Mouse (Mus musculus): Measurements from ENCODE around the gene Ryr1. TPM values are rescaled to one million over a fixed set of nuclear protein-coding genes. Genes with fewer than 3 reads are reported as not detected.
"Not testable (repeated sequence)": the region's sequence is repeated elsewhere in the genome, so short reads cannot be mapped to it uniquely, and the experiment has no call there.

The Ryr1 gene
- polyA plus RNA-seq, 1 experiment from 2014 or later = 2.5 TPM

- H3K4me2 ChIP-seq (ENCODE audit: low read depth, severe bottlenecking) = no peak overlapping the region
- no peak for ATAC-seq (ENCODE audit: insufficient number of reproducible peaks, low FRiP score, low TSS enrichment, low read depth)
These were observed 45.5 kb downstream of the Ryr1 start for GRCm38 (mm10) chr7:29079419-29079950.

GRCm38 (mm10) chr7:29076977-29077376 is 48.0 kb downstream of the Ryr1 start:
- no peaks in the 10 kb centered on the region for H3K36me3 ChIP-seq (ENCODE audit: control insufficient read depth, insufficient read depth, low read length)
- no peaks in the 10 kb centered on the region for H3K9me3 ChIP-seq (ENCODE audit: control insufficient read depth, low read length)
- no peak overlapping the region for H3K9ac ChIP-seq (ENCODE audit: low read length)
- H3K27me3 ChIP-seq (ENCODE audit: control insufficient read depth, insufficient read depth, low read length) = peaks cover 4% of the 10 kb centered on the region; the same call in 1 of the 2 replicates
- H3K27ac ChIP-seq (replicated peaks; ENCODE audit: low read depth, low read length) = no peak overlapping the region
- DNase-seq (ENCODE audit: low spot score) = no peak
- WGBS = 74% methylated on average over 9 of the region's 9 CpGs
- H3K4me1 ChIP-seq (ENCODE audit: control insufficient read depth, insufficient read depth, low read length) = no peaks in the 10 kb centered on the region
- H3K4me2 ChIP-seq (ENCODE audit: low read depth, severe bottlenecking) = no peak overlapping the region
- no peak for ATAC-seq (ENCODE audit: insufficient number of reproducible peaks, low FRiP score, low TSS enrichment, low read depth)
- H3K4me3 ChIP-seq (ENCODE audit: low read depth, low read length) = no peak overlapping the region

More at GRCm38 (mm10) chr7:29079419-29079950, 45.5 kb downstream of the Ryr1 start:
- 74% methylated on average over 12 of the region's 12 CpGs for WGBS
- Histone ChIP-seq H3K36me3 (ENCODE audit: control insufficient read depth, insufficient read depth, low read length) (no peaks in the 10 kb centered on the region), H3K9me3 (ENCODE audit: control insufficient read depth, low read length) (no peaks in the 10 kb centered on the region), H3K4me1 (ENCODE audit: control insufficient read depth, insufficient read depth, low read length) (no peaks in the 10 kb centered on the region), H3K4me3 (ENCODE audit: low read depth, low read length) (no peak overlapping the region), H3K27me3 (ENCODE audit: control insufficient read depth, insufficient read depth, low read length) (no peaks in the 10 kb centered on the region), H3K27ac (replicated peaks; ENCODE audit: low read depth, low read length) (no peak overlapping the region), H3K9ac (ENCODE audit: low read length) (no peak overlapping the region)
- DNase-seq (ENCODE audit: low spot score) = no peak

GRCm38 (mm10) chr7:29075208-29075607 is 49.8 kb downstream of the Ryr1 start:
- no peak for DNase-seq (ENCODE audit: low spot score)
- 80% methylated on average over 6 of the region's 6 CpGs for WGBS
- no peak overlapping the region for H3K27ac ChIP-seq (replicated peaks; ENCODE audit: low read depth, low read length)
- no peaks in the 10 kb centered on the region for H3K9me3 ChIP-seq (ENCODE audit: control insufficient read depth, low read length)
- H3K36me3 ChIP-seq (ENCODE audit: control insufficient read depth, insufficient read depth, low read length) = no peaks in the 10 kb centered on the region
- H3K4me3 ChIP-seq (ENCODE audit: low read depth, low read length) = no peak overlapping the region
- ATAC-seq (ENCODE audit: insufficient number of reproducible peaks, low FRiP score, low TSS enrichment, low read depth) = no peak
- H3K9ac ChIP-seq (ENCODE audit: low read length) = no peak overlapping the region
- H3K4me1 ChIP-seq (ENCODE audit: control insufficient read depth, insufficient read depth, low read length) = peaks cover 2% of the 10 kb centered on the region; the same call in 1 of the 2 replicates
- H3K4me2 ChIP-seq (ENCODE audit: low read depth, severe bottlenecking) = no peak overlapping the region
- H3K27me3 ChIP-seq (ENCODE audit: control insufficient read depth, insufficient read depth, low read length) = peaks cover 10% of the 10 kb centered on the region; the same call in 1 of the 2 replicates

GRCm38 (mm10) chr7:29072689-29073088 is 52.3 kb downstream of the Ryr1 start:
- peaks cover 10% of the 10 kb centered on the region; the same call in 1 of the 2 replicates for H3K27me3 ChIP-seq (ENCODE audit: control insufficient read depth, insufficient read depth, low read length)
- H3K27ac ChIP-seq (replicated peaks; ENCODE audit: low read depth, low read length) = no peak overlapping the region
- no peaks in the 10 kb centered on the region for H3K36me3 ChIP-seq (ENCODE audit: control insufficient read depth, insufficient read depth, low read length)
- ATAC-seq (ENCODE audit: insufficient number of reproducible peaks, low FRiP score, low TSS enrichment, low read depth) = no peak
- no peaks in the 10 kb centered on the region for H3K9me3 ChIP-seq (ENCODE audit: control insufficient read depth, low read length)
- no peak overlapping the region for H3K4me3 ChIP-seq (ENCODE audit: low read depth, low read length)
- 43% methylated on average over 11 of the region's 11 CpGs for WGBS
- no peak overlapping the region for H3K9ac ChIP-seq (ENCODE audit: low read length)
- H3K4me1 ChIP-seq (ENCODE audit: control insufficient read depth, insufficient read depth, low read length) = peaks cover 2% of the 10 kb centered on the region; the same call in 1 of the 2 replicates
- DNase-seq (ENCODE audit: low spot score) = peak; percentile 65
- no peak overlapping the region for H3K4me2 ChIP-seq (ENCODE audit: low read depth, severe bottlenecking)

GRCm38 (mm10) chr7:29071169-29071891 is 53.6 kb downstream of the Ryr1 start:
- H3K9ac ChIP-seq (ENCODE audit: low read length) = peak overlapping the region; percentile 40; the same call in 1 of the 2 replicates
- H3K9me3 ChIP-seq (ENCODE audit: control insufficient read depth, low read length) = no peaks in the 10 kb centered on the region
- H3K4me1 ChIP-seq (ENCODE audit: control insufficient read depth, insufficient read depth, low read length) = peaks cover 2% of the 10 kb centered on the region; the same call in 1 of the 2 replicates
- peaks cover 10% of the 10 kb centered on the region; the same call in 1 of the 2 replicates for H3K27me3 ChIP-seq (ENCODE audit: control insufficient read depth, insufficient read depth, low read length)
- ATAC-seq (ENCODE audit: insufficient number of reproducible peaks, low FRiP score, low TSS enrichment, low read depth) = peak; percentile 58; the same call in 1 of the 2 replicates
- no peaks in the 10 kb centered on the region for H3K36me3 ChIP-seq (ENCODE audit: control insufficient read depth, insufficient read depth, low read length)
- WGBS = 7% methylated on average over 42 of the region's 42 CpGs
- H3K27ac ChIP-seq (replicated peaks; ENCODE audit: low read depth, low read length) = no peak overlapping the region
- H3K4me3 ChIP-seq (ENCODE audit: low read depth, low read length) = peak overlapping the region; percentile 35
- peak; percentile 63 for DNase-seq (ENCODE audit: low spot score)
- peak overlapping the region; percentile 73 for H3K4me2 ChIP-seq (ENCODE audit: low read depth, severe bottlenecking)

- H3K36me3 ChIP-seq (ENCODE audit: control insufficient read depth, insufficient read depth, low read length) = no peaks in the 10 kb centered on the region
- no peak overlapping the region; the same call in 1 of the 2 replicates for H3K4me2 ChIP-seq (ENCODE audit: low read depth, severe bottlenecking)
- no peak overlapping the region for H3K27ac ChIP-seq (replicated peaks; ENCODE audit: low read depth, low read length)
- no peak overlapping the region for H3K4me3 ChIP-seq (ENCODE audit: low read depth, low read length)
- ATAC-seq (ENCODE audit: insufficient number of reproducible peaks, low FRiP score, low TSS enrichment, low read depth) (no peak), DNase-seq (ENCODE audit: low spot score) (no peak)
- WGBS = 77% methylated on average over 12 of the region's 12 CpGs
- H3K27me3 ChIP-seq (ENCODE audit: control insufficient read depth, insufficient read depth, low read length) = peaks cover 10% of the 10 kb centered on the region; the same call in 1 of the 2 replicates
- peaks cover 2% of the 10 kb centered on the region; the same call in 1 of the 2 replicates for H3K4me1 ChIP-seq (ENCODE audit: control insufficient read depth, insufficient read depth, low read length)
- no peaks in the 10 kb centered on the region for H3K9me3 ChIP-seq (ENCODE audit: control insufficient read depth, low read length)
- H3K9ac ChIP-seq (ENCODE audit: low read length) = no peak overlapping the region
These were observed 54.4 kb downstream of the Ryr1 start for GRCm38 (mm10) chr7:29070364-29071168.

- WGBS = 5% methylated on average over 15 of the region's 15 CpGs
- DNase-seq (ENCODE audit: low spot score) = peak; percentile 51
- Histone ChIP-seq H3K27ac (replicated peaks; ENCODE audit: low read depth, low read length) (no peak overlapping the region), H3K9ac (ENCODE audit: low read length) (no peak overlapping the region), H3K27me3 (ENCODE audit: control insufficient read depth, insufficient read depth, low read length) (peaks cover 10% of the 10 kb centered on the region; the same call in 1 of the 2 replicates), H3K36me3 (ENCODE audit: control insufficient read depth, insufficient read depth, low read length) (no peaks in the 10 kb centered on the region; the same call in 1 of the 2 replicates), H3K4me1 (ENCODE audit: control insufficient read depth, insufficient read depth, low read length) (peaks cover 2% of the 10 kb centered on the region; the same call in 1 of the 2 replicates), H3K4me3 (ENCODE audit: low read depth, low read length) (no peak overlapping the region), H3K9me3 (ENCODE audit: control insufficient read depth, low read length) (no peaks in the 10 kb centered on the region), H3K4me2 (ENCODE audit: low read depth, severe bottlenecking) (no peak overlapping the region)
- no peak for ATAC-seq (ENCODE audit: insufficient number of reproducible peaks, low FRiP score, low TSS enrichment, low read depth)
These were observed 57.2 kb downstream of the Ryr1 start for GRCm38 (mm10) chr7:29067758-29068157.

GRCm38 (mm10) chr7:29063476-29063875 is 61.5 kb downstream of the Ryr1 start:
- WGBS = 59% methylated on average over 7 of the region's 7 CpGs

More at GRCm38 (mm10) chr7:29063476-29063875, 61.5 kb downstream of the Ryr1 start:
- not testable (repeated sequence) for H3K36me3 ChIP-seq (ENCODE audit: control insufficient read depth, insufficient read depth, low read length); H3K27ac ChIP-seq (replicated peaks; ENCODE audit: low read depth, low read length); H3K4me3 ChIP-seq (ENCODE audit: low read depth, low read length); H3K4me2 ChIP-seq (ENCODE audit: low read depth, severe bottlenecking); H3K27me3 ChIP-seq (ENCODE audit: control insufficient read depth, insufficient read depth, low read length); ATAC-seq (ENCODE audit: insufficient number of reproducible peaks, low FRiP score, low TSS enrichment, low read depth); DNase-seq (ENCODE audit: low spot score); H3K4me1 ChIP-seq (ENCODE audit: control insufficient read depth, insufficient read depth, low read length); H3K9me3 ChIP-seq (ENCODE audit: control insufficient read depth, low read length); H3K9ac ChIP-seq (ENCODE audit: low read length)
